Mouse (Mus musculus): ENCODE results near the gene Stap1. TPM values are rescaled to one million over a fixed set of nuclear protein-coding genes. Genes with fewer than 3 reads are reported as not detected.
A peak's percentile ranks its signal among the peaks of the same experiment; 100 is the strongest.

The Stap1 gene
- 0.39 and 0.42 TPM in 2 replicates for polyA plus RNA-seq (2015; fragmentation: Nextera tagmentation; extraction: Ambion mirVana)

DNA sequence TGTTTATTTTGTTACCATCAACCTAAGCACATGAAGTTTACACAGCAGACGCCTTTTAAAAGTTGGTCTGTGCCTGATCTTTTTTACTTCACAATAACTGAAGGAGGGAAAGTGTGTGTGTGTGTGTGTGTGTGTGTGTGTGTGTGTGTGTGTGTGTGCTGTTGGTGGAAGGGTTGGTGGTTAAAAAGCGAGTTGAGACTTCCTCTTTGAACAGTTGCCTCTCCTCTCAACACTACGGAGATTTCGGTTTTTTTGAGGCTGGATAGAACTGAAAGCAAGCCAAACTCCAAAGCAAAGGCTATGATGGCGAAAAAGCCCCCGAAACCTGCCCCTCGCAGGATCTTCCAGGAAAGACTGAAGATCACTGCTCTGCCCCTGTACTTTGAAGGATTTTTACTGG is at the start of gene Stap1:
Gene Stap1 (plus strand): TSS at position 209 of the 400 bp plus-strand sequence.
- 63% methylated on average over 7 of the region's 7 CpGs for WGBS
- H3K27ac ChIP-seq (ENCODE audit: low read depth, low read length): no peak within 1 kb of the TSS
- ATAC-seq: no peak

DNA sequence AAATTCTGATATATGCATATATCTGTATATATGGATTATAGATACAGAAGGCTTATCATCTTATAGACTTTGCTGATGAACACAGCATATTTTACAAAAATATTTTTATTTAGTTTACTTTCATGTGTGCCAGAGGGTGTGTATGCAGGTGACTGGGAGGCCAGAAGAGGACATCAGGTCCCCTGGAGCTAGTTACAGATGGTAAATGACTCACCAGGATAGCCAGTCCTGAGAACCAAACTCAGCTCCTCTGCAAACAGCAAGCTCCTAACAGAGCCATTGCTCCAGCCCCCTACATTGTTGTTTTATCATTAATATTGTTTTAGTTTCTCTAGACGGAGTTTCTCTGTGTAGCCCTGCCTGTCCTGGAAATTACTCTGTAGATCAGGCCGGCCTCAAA is 41.7 kb upstream of the Stap1 start:
- H3K27me3 ChIP-seq (replicated peaks; ENCODE audit: control insufficient read depth, insufficient read depth, low read length): no peaks in the 10 kb centered on the region
- peaks cover 36% of the 10 kb centered on the region for H3K36me3 ChIP-seq (ENCODE audit: control insufficient read depth, insufficient read depth)
- H3K9me3 ChIP-seq (ENCODE audit: control insufficient read depth): no peaks in the 10 kb centered on the region
- H3K4me3 ChIP-seq (ENCODE audit: low read depth, low read length): no peak overlapping the region
- no peak for ATAC-seq
- H3K27ac ChIP-seq (ENCODE audit: low read depth, low read length): no peak overlapping the region
- WGBS: 76% methylated on average over 2 of the region's 2 CpGs
- no peaks in the 10 kb centered on the region for H3K4me1 ChIP-seq (replicated peaks; ENCODE audit: control insufficient read depth, insufficient read depth, low read length)
- H3K9ac ChIP-seq (ENCODE audit: low read depth, low read length): no peak overlapping the region
- H3K4me2 ChIP-seq (replicated peaks; ENCODE audit: low read depth): no peak overlapping the region
- TF ChIP-seq CTCF (IDR thresholded peaks at IDR 0.05; ENCODE audit: low read depth): no peak

More for the DNA sequence above, at the start of gene Stap1:
- H3K4me1 ChIP-seq (replicated peaks; ENCODE audit: control insufficient read depth, insufficient read depth, low read length): no peaks in the 10 kb centered on the region
- no peak within 1 kb of the TSS for H3K4me2 ChIP-seq (replicated peaks; ENCODE audit: low read depth)
- H3K9me3 ChIP-seq (ENCODE audit: control insufficient read depth): no peaks in the 10 kb centered on the region
- no peak for TF ChIP-seq CTCF (IDR thresholded peaks at IDR 0.05; ENCODE audit: low read depth)
- H3K27me3 ChIP-seq (replicated peaks; ENCODE audit: control insufficient read depth, insufficient read depth, low read length): no peaks in the 10 kb centered on the region
- no peak within 1 kb of the TSS for H3K9ac ChIP-seq (ENCODE audit: low read depth, low read length)
- H3K4me3 ChIP-seq (ENCODE audit: low read depth, low read length): no peak within 1 kb of the TSS
- H3K36me3 ChIP-seq (ENCODE audit: control insufficient read depth, insufficient read depth): no peaks in the 10 kb centered on the region

DNA sequence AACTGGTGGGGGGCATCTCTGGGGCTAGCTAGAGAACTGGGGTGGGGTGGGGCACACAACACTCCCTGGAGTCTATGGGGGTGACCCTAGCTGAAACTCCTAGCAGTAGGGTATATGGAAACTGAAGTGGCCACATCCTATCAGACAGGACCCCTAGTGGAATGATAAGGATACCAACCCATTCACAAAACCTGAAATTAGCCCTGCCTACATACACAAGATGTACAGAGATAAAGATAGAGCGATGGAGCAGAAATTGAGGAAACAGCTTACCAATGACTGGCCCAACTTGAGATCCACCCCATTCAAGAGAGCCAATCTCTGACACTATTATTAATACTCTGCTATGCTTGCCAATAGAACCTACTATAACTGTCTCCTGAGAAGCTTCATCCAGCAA is 8.0 kb upstream of the Stap1 start:
- Histone ChIP-seq H3K4me1 (replicated peaks; ENCODE audit: control insufficient read depth, insufficient read depth, low read length) (no peaks in the 10 kb centered on the region), H3K9me3 (ENCODE audit: control insufficient read depth) (no peaks in the 10 kb centered on the region), H3K27me3 (replicated peaks; ENCODE audit: control insufficient read depth, insufficient read depth, low read length) (no peaks in the 10 kb centered on the region), H3K36me3 (ENCODE audit: control insufficient read depth, insufficient read depth) (no peaks in the 10 kb centered on the region), H3K4me3 (ENCODE audit: low read depth, low read length) (no peak overlapping the region), H3K9ac (ENCODE audit: low read depth, low read length) (no peak overlapping the region), H3K27ac (ENCODE audit: low read depth, low read length) (no peak overlapping the region), H3K4me2 (replicated peaks; ENCODE audit: low read depth) (no peak overlapping the region)
- ATAC-seq: no peak
- 77% methylated on average over 1 of the region's 1 CpGs for WGBS
- no peak for TF ChIP-seq CTCF (IDR thresholded peaks at IDR 0.05; ENCODE audit: low read depth)

DNA sequence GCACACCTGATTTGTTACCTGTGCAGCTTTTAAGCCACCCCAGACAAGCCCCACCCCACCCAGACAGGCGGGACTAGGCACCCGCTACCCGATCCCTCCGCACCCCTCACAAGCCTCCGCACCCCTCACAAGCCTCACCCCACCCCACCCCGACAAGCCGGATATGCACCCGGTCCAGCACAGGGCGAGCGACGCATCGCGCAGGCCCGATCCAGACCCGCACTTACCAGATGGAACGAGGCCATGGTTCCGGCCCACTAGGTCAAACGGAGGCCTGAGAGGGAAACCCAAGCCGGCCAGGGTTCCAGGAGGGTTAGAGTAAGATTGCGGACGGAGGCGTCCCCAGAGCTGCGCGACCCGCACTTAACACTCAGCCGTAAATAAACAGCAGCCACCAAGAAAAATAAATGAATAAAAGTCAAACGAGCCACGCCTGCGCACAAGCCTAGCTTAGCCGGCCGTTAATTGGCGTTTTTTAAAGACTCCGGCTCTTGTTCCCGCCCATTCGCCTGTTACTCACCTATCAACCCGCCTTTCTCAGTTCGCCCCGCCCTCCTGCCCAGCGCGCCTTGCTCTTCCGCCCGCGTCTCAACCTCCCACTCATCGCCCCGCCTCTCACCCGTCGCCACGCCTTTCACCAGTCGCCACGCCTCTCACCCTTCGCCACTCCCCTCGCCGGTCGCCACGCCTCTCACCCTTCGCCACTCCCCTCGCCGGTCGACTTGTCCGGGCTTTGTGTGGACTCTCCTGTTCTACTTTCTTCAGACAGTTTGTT is 6.3 kb upstream of the Stap1 start, which contains the start of gene Cenpc1:
Gene Cenpc1 (minus strand): TSS at position 483 of the 775 bp plus-strand sequence.
- no peak for TF ChIP-seq CTCF (IDR thresholded peaks at IDR 0.05; ENCODE audit: low read depth)
- no peaks in the 10 kb centered on the region for H3K36me3 ChIP-seq (ENCODE audit: control insufficient read depth, insufficient read depth)
- under 1% methylated on average over 60 of the region's 60 CpGs for WGBS
- peak within 1 kb of the TSS; percentile 66 for H3K4me2 ChIP-seq (replicated peaks; ENCODE audit: low read depth)
- ATAC-seq: peak; percentile 97
- no peaks in the 10 kb centered on the region for H3K9me3 ChIP-seq (ENCODE audit: control insufficient read depth)
- no peaks in the 10 kb centered on the region for H3K4me1 ChIP-seq (replicated peaks; ENCODE audit: control insufficient read depth, insufficient read depth, low read length)
- peak within 1 kb of the TSS; percentile 75 for H3K9ac ChIP-seq (ENCODE audit: low read depth, low read length)
- H3K27me3 ChIP-seq (replicated peaks; ENCODE audit: control insufficient read depth, insufficient read depth, low read length): no peaks in the 10 kb centered on the region
- H3K27ac ChIP-seq (ENCODE audit: low read depth, low read length): peak within 1 kb of the TSS; percentile 89
- peak within 1 kb of the TSS; percentile 86 for H3K4me3 ChIP-seq (ENCODE audit: low read depth, low read length)

DNA sequence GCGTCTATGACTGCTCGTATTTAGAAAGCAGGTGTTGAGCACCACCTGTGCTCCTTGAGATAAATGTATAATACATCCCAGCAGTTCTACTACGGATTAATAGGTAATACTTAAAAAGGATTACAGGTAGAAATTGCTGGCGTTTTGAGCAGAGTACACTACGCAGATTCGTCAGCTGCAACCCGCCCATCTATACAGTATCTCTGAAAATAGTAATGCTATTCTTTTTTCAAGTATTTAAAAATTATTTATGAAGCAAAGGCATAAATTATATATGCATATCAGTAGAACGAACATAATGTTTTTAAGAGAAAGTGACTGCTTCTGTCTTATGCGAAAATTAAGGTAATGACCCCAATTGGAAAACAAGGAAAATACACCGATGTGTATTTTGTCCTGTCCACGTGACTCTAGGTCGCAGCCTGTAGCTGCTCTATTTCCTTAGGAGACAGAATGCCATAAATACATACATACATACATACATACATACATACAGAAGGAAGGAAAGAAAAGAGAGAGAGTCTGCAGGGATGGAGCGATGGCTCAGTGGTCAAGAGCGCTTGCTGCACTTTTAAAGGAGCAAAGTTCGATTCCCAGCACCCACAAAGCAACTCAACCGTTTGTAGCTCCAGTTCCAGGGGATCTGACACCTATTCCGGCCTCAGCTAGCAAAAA is 5.5 kb upstream of the Stap1 start:
- Histone ChIP-seq H3K27ac (ENCODE audit: low read depth, low read length) (peak overlapping the region; percentile 70; the same call in 1 of the 2 replicates), H3K9ac (ENCODE audit: low read depth, low read length) (0 out of 2 replicates have a peak overlapping the region, but pooled peaks have one; percentile 75)

DNA sequence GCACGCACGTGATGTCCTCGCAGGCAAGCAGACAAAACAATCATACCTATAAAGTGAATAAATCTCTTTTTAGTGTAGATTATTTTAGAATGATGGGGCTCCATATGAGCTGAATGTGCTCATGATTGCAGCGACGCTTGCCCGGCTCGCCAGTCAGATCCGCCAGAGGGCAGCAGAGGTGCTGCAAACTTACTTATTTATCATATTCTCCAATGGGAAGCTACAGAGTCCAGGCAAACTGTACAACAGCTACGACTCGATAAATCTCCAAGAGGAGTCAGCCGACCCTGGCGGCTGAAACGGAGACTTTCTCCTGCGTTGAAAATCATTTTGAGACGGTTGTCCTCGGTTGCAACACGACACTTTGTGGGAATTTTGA is 5.0 kb upstream of the Stap1 start:
- Histone ChIP-seq H3K36me3 (ENCODE audit: control insufficient read depth, insufficient read depth) (no peaks in the 10 kb centered on the region), H3K4me2 (replicated peaks; ENCODE audit: low read depth) (peak overlapping the region; percentile 66), H3K9me3 (ENCODE audit: control insufficient read depth) (no peaks in the 10 kb centered on the region), H3K4me3 (ENCODE audit: low read depth, low read length) (peak overlapping the region; percentile 86), H3K4me1 (replicated peaks; ENCODE audit: control insufficient read depth, insufficient read depth, low read length) (no peaks in the 10 kb centered on the region), H3K27ac (ENCODE audit: low read depth, low read length) (0 out of 2 replicates have a peak overlapping the region, but pooled peaks have one; percentile 10), H3K9ac (ENCODE audit: low read depth, low read length) (no peak overlapping the region; the same call in 1 of the 2 replicates), H3K27me3 (replicated peaks; ENCODE audit: control insufficient read depth, insufficient read depth, low read length) (no peaks in the 10 kb centered on the region)
- TF ChIP-seq CTCF (IDR thresholded peaks at IDR 0.05; ENCODE audit: low read depth): peak; percentile 93
- under 1% methylated on average over 17 of the region's 17 CpGs for WGBS
- ATAC-seq: peak; percentile 39

More for the DNA sequence above, 5.5 kb upstream of the Stap1 start:
- H3K27me3 ChIP-seq (replicated peaks; ENCODE audit: control insufficient read depth, insufficient read depth, low read length): no peaks in the 10 kb centered on the region
- H3K4me2 ChIP-seq (replicated peaks; ENCODE audit: low read depth): peak overlapping the region; percentile 66
- TF ChIP-seq CTCF (IDR thresholded peaks at IDR 0.05; ENCODE audit: low read depth): no peak
- 1% methylated on average over 17 of the region's 17 CpGs for whole genome bisulfite sequencing
- H3K36me3 ChIP-seq (ENCODE audit: control insufficient read depth, insufficient read depth): no peaks in the 10 kb centered on the region
- peak overlapping the region; percentile 86 for H3K4me3 ChIP-seq (ENCODE audit: low read depth, low read length)
- H3K4me1 ChIP-seq (replicated peaks; ENCODE audit: control insufficient read depth, insufficient read depth, low read length): no peaks in the 10 kb centered on the region
- peak; percentile 48 for ATAC-seq
- no peaks in the 10 kb centered on the region for H3K9me3 ChIP-seq (ENCODE audit: control insufficient read depth)
